Mouse (Mus musculus): ENCODE results near the gene Tenm2.

DNA sequence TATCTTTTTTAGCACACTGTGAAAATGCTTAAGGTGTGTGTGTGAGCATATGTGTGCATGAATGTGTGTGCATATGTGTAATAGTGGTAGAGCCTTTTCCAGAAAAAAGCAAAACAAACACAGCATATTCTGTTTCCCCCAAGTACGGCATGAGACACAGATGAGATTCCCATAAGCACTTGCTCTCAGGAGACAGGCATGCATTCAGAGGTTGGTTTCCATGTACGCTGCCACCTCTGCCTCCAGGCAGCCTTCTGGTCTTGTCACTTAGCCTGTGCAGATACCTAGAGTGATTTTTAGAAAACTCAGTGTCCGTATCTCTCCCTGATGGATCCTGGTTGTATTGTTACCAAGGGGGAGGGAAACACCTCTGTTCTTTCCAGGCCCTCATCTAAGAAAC is 1013.7 kb downstream of the Tenm2 start:
- no peak for TF ChIP-seq CTCF (IDR thresholded peaks at IDR 0.05; ENCODE audit: control insufficient read depth, insufficient read depth, low read length)
- TF ChIP-seq POLR2A (IDR thresholded peaks at IDR 0.05; ENCODE audit: borderline replicate concordance, control insufficient read depth, low read depth, low read length): no peak

Measured in bone marrow, adult 2 months (tissue).